27 mouse cellular contexts compared by ENCODE assay signal in the genomic region with DNA sequence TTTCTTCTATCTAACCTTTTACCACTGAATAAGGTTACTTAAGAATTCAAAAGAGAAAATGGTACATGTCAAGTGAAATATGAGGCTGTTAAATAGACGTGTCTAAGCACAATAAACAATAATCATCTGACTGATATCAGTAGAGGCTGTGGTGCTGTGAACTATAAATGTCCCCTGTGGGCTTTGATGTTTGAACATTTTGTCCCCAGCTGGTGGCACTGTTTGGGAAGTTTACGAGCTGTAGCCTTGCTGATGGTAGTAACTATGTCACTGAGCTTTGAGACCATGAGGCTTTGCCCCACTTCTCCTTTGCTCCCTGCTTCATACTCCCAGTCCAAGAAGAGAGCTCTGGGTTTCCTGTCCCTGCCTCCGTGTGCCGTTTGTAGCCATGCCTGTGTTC.
A peak's percentile ranks its signal among the peaks of the same experiment; 100 is the strongest.
DNase-seq lines count a peak whose midpoint lies in the region; ATAC-seq and TF ChIP-seq lines count a peak whose summit lies in the region.
"Had no signal": no experiment of that assay in that cellular context is flagged by ENCODE, and none has a peak within 500 bp of the region (broad histone marks: within the 10 kb centered on the region; RNA-seq: fewer than 3 reads in every experiment).

No protein-coding gene starts in this region.

- ATAC-seq in limb, embryonic 12.5 days (ENCODE audit: insufficient number of reproducible peaks, insufficient read depth, low FRiP score, low TSS enrichment, low read depth), result no peak
- ATAC-seq in neural tube, embryonic 15.5 days (ENCODE audit: low FRiP score), result peak; percentile 47
- ATAC-seq: forebrain, embryonic 13.5 days; hindbrain, postnatal 0 days; midbrain, embryonic 15.5 days had no signal

- no peak overlapping the region for H3K9ac ChIP-seq in limb, embryonic 12.5 days (replicated peaks)
- no peak overlapping the region for H3K9ac ChIP-seq in neural tube, embryonic 15.5 days (replicated peaks)
- H3K9ac ChIP-seq: embryonic facial prominence, embryonic 13.5 days; forebrain, embryonic 13.5 days; heart, embryonic 12.5 days; limb, embryonic 13.5 days; liver, embryonic 13.5 days; midbrain, embryonic 15.5 days had no signal

- H3K27ac ChIP-seq in gastrocnemius, adult 2 months, result no peak overlapping the region
- peak overlapping the region; percentile 45; the same call in 1 of the 2 replicates for H3K27ac ChIP-seq in limb, embryonic 12.5 days
- no peak overlapping the region for H3K27ac ChIP-seq in limb, embryonic 10.5 days
- H3K27ac ChIP-seq in neural tube, embryonic 15.5 days (replicated peaks), result no peak overlapping the region
- H3K27ac ChIP-seq: forebrain, embryonic 13.5 days; hindbrain, postnatal 0 days; limb, embryonic 13.5 days; liver, embryonic 13.5 days; midbrain, embryonic 15.5 days; stomach, postnatal 0 days had no signal

- H3K27me3 ChIP-seq in limb, embryonic 12.5 days, result no peaks in the 10 kb centered on the region
- no peaks in the 10 kb centered on the region for H3K27me3 ChIP-seq in limb, embryonic 10.5 days (ENCODE audit: low read depth, poor library complexity, severe bottlenecking)
- no peaks in the 10 kb centered on the region for H3K27me3 ChIP-seq in neural tube, embryonic 15.5 days (replicated peaks)
- H3K27me3 ChIP-seq: forebrain, embryonic 13.5 days; heart, embryonic 12.5 days; limb, embryonic 13.5 days; liver, embryonic 13.5 days; midbrain, embryonic 15.5 days had no signal

- no peak overlapping the region for H3K4me3 ChIP-seq in gastrocnemius, adult 2 months
- H3K4me3 ChIP-seq in limb, embryonic 12.5 days (replicated peaks), result no peak overlapping the region
- no peak overlapping the region for H3K4me3 ChIP-seq in limb, embryonic 10.5 days
- H3K4me3 ChIP-seq in neural tube, embryonic 15.5 days (replicated peaks), result no peak overlapping the region
- H3K4me3 ChIP-seq: embryonic facial prominence, embryonic 13.5 days; erythroblast, embryonic 14.5 days; forebrain, embryonic 13.5 days; heart, embryonic 12.5 days; limb, embryonic 13.5 days; liver, embryonic 13.5 days; midbrain, embryonic 15.5 days; myocyte had no signal

- H3K4me2 ChIP-seq in limb, embryonic 12.5 days, result no peak overlapping the region
- H3K4me2 ChIP-seq in neural tube, embryonic 15.5 days, result no peak overlapping the region
- H3K4me2 ChIP-seq: embryonic facial prominence, embryonic 13.5 days; forebrain, embryonic 13.5 days; heart, embryonic 12.5 days; limb, embryonic 13.5 days; liver, embryonic 13.5 days; midbrain, embryonic 15.5 days had no signal

- H3K4me1 ChIP-seq in limb, embryonic 12.5 days (replicated peaks), result peaks cover 14% of the 10 kb centered on the region
- peaks cover 17% of the 10 kb centered on the region for H3K4me1 ChIP-seq in limb, embryonic 10.5 days
- peaks cover 5% of the 10 kb centered on the region; the same call in 1 of the 2 replicates for H3K4me1 ChIP-seq in neural tube, embryonic 15.5 days
- H3K4me1 ChIP-seq: heart, embryonic 12.5 days; midbrain, embryonic 15.5 days had no signal

- WGBS in limb, embryonic 12.5 days, result 25% methylated on average over 4 of the region's 4 CpGs
- WGBS in limb, embryonic 10.5 days, result 54% methylated on average over 4 of the region's 4 CpGs
- 43% methylated on average over 4 of the region's 4 CpGs for WGBS in neural tube, embryonic 15.5 days

- H3K36me3 ChIP-seq in limb, embryonic 12.5 days, result no peaks in the 10 kb centered on the region
- H3K36me3 ChIP-seq in limb, embryonic 10.5 days, result no peaks in the 10 kb centered on the region
- no peaks in the 10 kb centered on the region for H3K36me3 ChIP-seq in neural tube, embryonic 15.5 days
- H3K36me3 ChIP-seq: G1E; heart, embryonic 12.5 days; limb, embryonic 13.5 days; liver, embryonic 13.5 days; midbrain, embryonic 15.5 days had no signal

- no peak for DNase-seq in gastrocnemius, adult 2 months
- no peak for DNase-seq in gastrocnemius, postnatal 25 days
- DNase-seq in limb, embryonic 10.5 days (ENCODE audit: low spot score), result no peak
- DNase-seq in neural tube, embryonic 10.5 days (ENCODE audit: extremely low spot score, low spot score), result no peak
- DNase-seq in liver, result no peak
- DNase-seq: adrenal gland, postnatal 10 days; cerebellum, adult 2 months; cerebellum, postnatal 36 days; embryo, embryonic 11 days; gastrocnemius, postnatal 10 days; heart, adult 11 months; heart, postnatal 10 days; kidney, adult 11 months; liver, embryonic 13.5 days; thymus, adult 2 months had no signal

- intact Hi-C loops in gastrocnemius, adult 2 months (cut with DNase I), result no loop called here

- TF ChIP-seq CTCF in gastrocnemius, adult 2 months (IDR thresholded peaks at IDR 0.05), result peak; percentile 14; the same call in 1 of the 2 replicates

- H3K9me3 ChIP-seq in limb, embryonic 12.5 days, result peaks cover 5% of the 10 kb centered on the region; the same call in 1 of the 2 replicates
- no peaks in the 10 kb centered on the region for H3K9me3 ChIP-seq in limb, embryonic 10.5 days (replicated peaks)
- H3K9me3 ChIP-seq in neural tube, embryonic 15.5 days (replicated peaks), result no peaks in the 10 kb centered on the region
- H3K9me3 ChIP-seq: embryonic facial prominence, embryonic 13.5 days; forebrain, embryonic 13.5 days; liver, embryonic 13.5 days; midbrain, embryonic 15.5 days had no signal
